Mouse (Mus musculus) activated CD4-positive, CD25-positive, alpha-beta regulatory T cell (primary cell): ENCODE measurements around the gene Gm15293. TPM values are rescaled to one million over a fixed set of nuclear protein-coding genes. Genes with fewer than 3 reads are reported as not detected.

Source experiments
- polyA plus RNA-seq, 2 experiments: library from polyadenylated mRNA; unstranded; fragments of 100-300 nt; shearing (Covaris generic); gene quantifications; one replicate each; pipeline ENCODE4 v1.2.1; 2017

Gm15293 gene
- polyA plus RNA-seq = not detected

DNA sequence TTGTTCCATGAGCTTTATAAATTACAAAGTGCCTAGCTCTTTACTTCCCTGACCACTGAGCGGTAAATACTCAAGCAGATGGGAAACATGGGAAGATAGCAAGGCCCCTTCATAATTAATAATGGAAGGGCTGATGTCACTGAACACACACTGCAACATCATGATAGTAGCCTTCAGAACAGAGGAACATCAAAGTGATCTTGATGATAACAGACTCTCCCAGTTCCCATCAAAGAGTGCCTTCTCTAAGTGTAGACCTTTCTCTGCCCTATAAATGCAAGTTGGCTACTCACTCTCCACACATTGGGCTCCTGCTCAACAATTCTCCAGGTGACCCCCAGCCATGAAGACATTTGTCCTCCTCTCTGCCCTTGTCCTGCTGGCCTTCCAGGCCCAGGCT is at the start of gene Gm15293:
Gm15293 (plus strand) TSS at position 301 of the 400 bp plus-strand sequence.

DNA sequence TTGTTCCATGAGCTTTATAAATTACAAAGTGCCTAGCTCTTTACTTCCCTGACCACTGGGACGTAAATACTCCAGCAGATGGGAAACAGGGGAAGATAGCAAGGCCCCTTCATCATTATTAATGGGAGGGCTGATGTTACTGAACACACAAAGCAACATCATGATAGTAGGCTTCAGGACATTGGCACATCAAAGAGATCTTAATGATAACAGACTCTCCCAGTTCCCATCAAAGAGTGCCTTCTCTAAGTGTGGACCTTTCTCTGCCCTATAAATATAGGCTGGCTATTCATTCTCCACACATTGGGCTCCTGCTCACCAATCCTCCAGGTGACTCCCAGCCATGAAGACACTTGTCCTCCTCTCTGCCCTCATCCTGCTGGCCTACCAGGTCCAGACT is 39.4 kb upstream of the Gm15293 start, which contains the start of gene Defa22:
Defa22 (plus strand) TSS at position 301 of the 400 bp plus-strand sequence.

DNA sequence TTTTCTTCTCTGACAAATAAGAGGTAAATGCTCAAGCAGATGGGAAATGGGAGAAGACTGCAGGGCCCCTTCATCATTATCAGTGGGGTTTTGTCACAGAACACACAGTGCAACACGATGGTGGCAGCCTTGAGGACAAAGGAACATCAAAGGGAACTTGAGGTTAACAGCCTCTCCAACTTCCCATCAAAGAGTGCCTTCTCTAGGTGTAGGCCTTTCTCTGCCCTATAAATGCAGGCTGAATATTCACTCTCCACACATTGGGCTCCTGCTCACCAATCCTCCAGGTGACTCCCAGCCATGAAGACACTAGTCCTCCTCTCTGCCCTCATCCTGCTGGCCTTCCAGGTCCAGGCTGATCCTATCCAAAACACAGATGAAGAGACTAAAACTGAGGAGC is 10.0 kb upstream of the Gm15293 start, which contains the start of gene Defa31:
Defa31 (plus strand) TSS at position 301 of the 400 bp plus-strand sequence.

Other genes with a start within 250 kb of the Gm15293 start
- gene Defa21, start 176.0 kb upstream of the Gm15293 start, polyA plus RNA-seq = not detected
- not detected for gene Defa23, start 146.5 kb upstream of the Gm15293 start, polyA plus RNA-seq
- gene Defa35, start 136.5 kb upstream of the Gm15293 start, polyA plus RNA-seq = not detected
- not detected for gene Defa25, start 117.1 kb upstream of the Gm15293 start, polyA plus RNA-seq
- gene Gm14851, start 105.5 kb upstream of the Gm15293 start, polyA plus RNA-seq = not detected
- gene Defa30, start 66.9 kb upstream of the Gm15293 start, polyA plus RNA-seq = not detected
- not detected for gene Defa22, start 39.3 kb upstream of the Gm15293 start, polyA plus RNA-seq
- gene Defa31, start 9.9 kb upstream of the Gm15293 start, polyA plus RNA-seq = not detected
- gene Gm15292, start 48.2 kb downstream of the Gm15293 start, polyA plus RNA-seq = not detected
- gene Defa27, start 114.0 kb downstream of the Gm15293 start, polyA plus RNA-seq = not detected
- not detected for gene Defa29, start 125.5 kb downstream of the Gm15293 start, polyA plus RNA-seq
- gene Defa2, start 177.0 kb downstream of the Gm15293 start, polyA plus RNA-seq = not detected
- not detected for gene Defa33, start 190.2 kb downstream of the Gm15293 start, polyA plus RNA-seq
- gene Defa36, start 225.8 kb downstream of the Gm15293 start, polyA plus RNA-seq = not detected